Mouse (Mus musculus): ENCODE results near the gene Spin1.

GRCm38 (mm10) chr13:51191416-51192140, 90.9 kb downstream of the Spin1 start:
- no peak for TF ChIP-seq POLR2A (IDR thresholded peaks at IDR 0.05; ENCODE audit: low read depth, low read length)
- no peak for TF ChIP-seq CTCF (IDR thresholded peaks at IDR 0.05; ENCODE audit: extremely low read depth, insufficient read length, insufficient replicate concordance, low read depth, low read length)

Measured in small intestine, adult 2 months (tissue).